Mouse (Mus musculus) adrenal gland, postnatal 25 days (tissue): ENCODE data around the gene Tomm40l. TPM values are rescaled to one million over a fixed set of nuclear protein-coding genes. Genes with fewer than 3 reads are reported as not detected.

ENCODE experiments used
- DNase-seq: peaks from one replicate; pipeline ENCODE4 v3.0.0; 2021; ENCODE audit warnings: mixed read lengths
- long read RNA-seq: library from polyadenylated mRNA; stranded (forward); transcript quantifications from one replicate; pipeline ENCODE4 v2.0.0, GENCODE M21; 2021
- total RNA-seq: library from RNA; stranded (reverse); gene quantifications from 2 replicates; pipeline ENCODE4 v1.2.3, GENCODE M21; 2021

The Tomm40l gene
- 32.9 and 43.7 TPM in 2 replicates for total RNA-seq
- long read RNA-seq, full-length matches to known transcripts = 30 of 44 reads
- long read RNA-seq, partial matches to known transcripts = 1 of 44 reads
- long read RNA-seq, other reads (novel, unspliced or antisense) = 13 of 44 reads

DNA sequence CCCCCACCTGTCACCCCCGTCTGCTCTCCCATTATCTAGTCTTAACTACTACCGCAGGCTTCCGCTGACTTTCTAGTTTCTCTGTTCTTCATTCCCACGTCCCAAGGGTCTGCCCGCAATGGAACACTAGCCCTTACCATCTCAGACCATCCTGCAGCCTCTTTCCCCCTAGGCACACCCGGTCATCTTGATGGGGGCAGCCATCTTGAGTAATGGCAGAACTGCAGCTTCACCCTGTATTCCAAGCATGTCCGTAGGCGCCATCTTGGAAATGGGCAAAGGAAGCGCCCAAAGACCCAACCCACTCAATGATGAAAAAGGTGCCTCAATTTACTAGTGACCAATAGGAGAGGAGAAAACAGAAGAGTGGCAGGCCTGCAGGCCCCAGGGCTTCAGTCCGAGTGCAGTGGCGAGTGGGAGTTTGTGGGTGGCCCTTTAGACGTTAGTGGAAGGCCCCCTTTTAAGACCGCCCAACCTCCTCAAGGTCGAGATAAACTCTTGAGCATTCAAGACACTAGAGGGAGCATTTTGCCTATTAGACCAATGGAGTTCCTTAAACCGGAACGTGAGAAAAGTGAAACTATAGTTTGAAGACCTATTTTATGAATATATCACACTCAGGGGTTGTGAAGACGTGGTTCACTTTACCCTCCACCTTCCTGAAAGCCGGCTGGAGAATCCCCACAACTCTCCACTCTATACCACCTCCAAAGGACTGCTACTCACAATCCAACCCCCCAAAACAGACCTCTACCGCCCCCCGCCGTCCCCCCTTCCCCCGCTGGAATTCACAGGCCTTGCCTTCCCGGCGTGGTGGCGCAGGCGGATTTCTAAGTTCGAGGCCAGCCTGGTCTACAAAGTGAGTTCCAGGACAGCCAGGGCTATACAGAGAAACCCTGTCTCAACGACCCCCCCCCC is at the start of gene Tomm40l:
Gene Tomm40l, minus strand, starts transcription at position 277 of the 918 bp plus-strand sequence.
- DNase-seq = peak; percentile 82

- DNase-seq = no peak
These were observed 49.8 kb upstream of the Tomm40l start for GRCm38 (mm10) chr1:171272086-171272485.

- no peak for DNase-seq
These were observed 49.3 kb upstream of the Tomm40l start for GRCm38 (mm10) chr1:171271622-171272021.

DNA sequence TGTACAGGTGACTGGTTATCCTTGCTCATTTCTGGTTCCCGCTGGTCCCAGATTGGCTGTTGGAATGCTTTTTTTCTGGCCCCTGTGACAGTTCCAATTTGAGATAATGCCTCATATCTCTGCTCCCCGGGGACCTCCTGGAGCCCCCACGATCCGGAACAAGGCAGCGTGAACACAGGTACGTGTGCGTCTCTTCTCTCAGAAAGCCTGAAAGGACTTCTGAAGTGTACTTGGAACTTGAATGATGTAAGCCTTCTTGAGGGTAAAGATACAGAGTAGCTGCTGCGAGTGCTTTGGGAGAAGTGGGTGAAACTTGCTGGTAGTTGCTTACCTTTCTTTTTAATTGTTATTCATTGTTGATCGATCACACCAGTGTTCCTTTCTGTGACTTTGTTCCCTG is 48.9 kb upstream of the Tomm40l start:
- DNase-seq = no peak

DNA sequence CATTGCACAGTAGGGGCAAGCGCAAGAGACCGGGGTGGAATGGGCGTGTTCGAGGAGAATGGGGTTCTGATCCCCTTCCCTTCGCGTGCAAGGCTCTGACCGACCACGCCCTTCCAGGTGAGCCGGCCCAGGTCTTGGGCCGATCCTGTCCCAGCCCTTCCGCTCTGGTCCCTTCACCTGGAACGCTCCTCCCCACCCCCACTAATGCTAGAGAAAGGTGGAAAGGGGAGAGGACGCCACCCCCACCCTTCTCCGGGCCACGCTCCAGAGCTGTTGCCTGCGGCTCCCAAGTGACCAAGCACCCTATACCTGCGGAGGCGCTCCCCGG is 48.2 kb upstream of the Tomm40l start:
- DNase-seq = no peak

GRCm38 (mm10) chr1:171269848-171270572 is 47.7 kb upstream of the Tomm40l start, which contains the start of gene B4galt3:
Gene B4galt3, plus strand, starts transcription at chr1:171270328.
- peak; percentile 98 for DNase-seq

- no peak for DNase-seq
These were observed 46.0 kb upstream of the Tomm40l start for GRCm38 (mm10) chr1:171268341-171268740.

- no peak for DNase-seq
These were observed 43.8 kb upstream of the Tomm40l start for GRCm38 (mm10) chr1:171265971-171266744.

- DNase-seq = no peak
These were observed 41.5 kb upstream of the Tomm40l start for GRCm38 (mm10) chr1:171263666-171264461.

GRCm38 (mm10) chr1:171263185-171263611 is 40.9 kb upstream of the Tomm40l start:
- no peak for DNase-seq

DNA sequence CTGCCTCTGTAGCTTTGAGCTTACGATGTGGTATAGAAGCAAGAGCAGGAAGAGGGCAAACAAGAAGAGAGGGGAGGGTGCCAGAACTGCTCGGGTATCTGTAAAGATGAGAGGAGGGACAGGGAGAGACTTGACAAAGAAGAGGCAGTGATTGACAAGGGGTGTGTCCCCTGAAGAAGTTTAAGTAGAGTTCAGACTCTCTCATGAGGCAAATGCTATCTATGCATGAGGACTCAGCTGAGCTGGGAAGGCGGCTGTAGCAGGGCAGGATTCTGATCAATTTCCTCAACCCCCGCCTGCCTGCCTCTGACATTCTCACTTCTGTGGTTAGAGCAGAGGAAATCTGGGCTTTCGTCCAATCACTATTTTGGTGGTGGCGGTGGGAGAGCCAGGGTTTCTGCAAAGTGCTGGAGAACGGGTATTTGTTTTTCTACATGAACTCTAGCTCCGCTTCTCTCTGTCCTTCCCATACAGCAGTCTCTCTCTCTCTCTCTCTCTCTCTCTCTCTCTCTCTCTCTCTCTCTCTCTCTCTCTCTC is 40.3 kb upstream of the Tomm40l start:
- no peak for DNase-seq

GRCm38 (mm10) chr1:171260316-171260715 is 38.0 kb upstream of the Tomm40l start:
- DNase-seq = no peak

- no peak for DNase-seq
These were observed 36.6 kb upstream of the Tomm40l start for GRCm38 (mm10) chr1:171258921-171259320.

DNA sequence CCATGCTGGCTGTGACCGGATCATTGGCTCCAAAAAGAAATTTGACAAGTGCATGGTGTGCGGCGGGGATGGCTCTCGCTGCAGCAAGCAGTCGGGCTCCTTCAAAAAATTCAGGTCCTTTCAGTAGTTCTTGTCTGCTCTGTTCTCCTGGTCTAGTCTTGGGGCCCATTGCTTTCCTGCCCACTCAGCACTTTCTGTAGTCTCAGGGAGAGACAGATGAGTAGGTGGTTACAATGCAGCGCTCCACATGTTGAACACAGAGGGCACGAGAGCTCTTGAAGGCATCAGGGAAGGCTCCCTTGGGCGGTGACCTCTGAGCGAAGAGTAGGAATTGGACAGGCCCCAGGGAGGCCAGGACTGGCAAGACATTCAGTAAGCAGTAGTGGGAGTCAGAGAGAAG is 35.5 kb upstream of the Tomm40l start:
- no peak for DNase-seq

DNA sequence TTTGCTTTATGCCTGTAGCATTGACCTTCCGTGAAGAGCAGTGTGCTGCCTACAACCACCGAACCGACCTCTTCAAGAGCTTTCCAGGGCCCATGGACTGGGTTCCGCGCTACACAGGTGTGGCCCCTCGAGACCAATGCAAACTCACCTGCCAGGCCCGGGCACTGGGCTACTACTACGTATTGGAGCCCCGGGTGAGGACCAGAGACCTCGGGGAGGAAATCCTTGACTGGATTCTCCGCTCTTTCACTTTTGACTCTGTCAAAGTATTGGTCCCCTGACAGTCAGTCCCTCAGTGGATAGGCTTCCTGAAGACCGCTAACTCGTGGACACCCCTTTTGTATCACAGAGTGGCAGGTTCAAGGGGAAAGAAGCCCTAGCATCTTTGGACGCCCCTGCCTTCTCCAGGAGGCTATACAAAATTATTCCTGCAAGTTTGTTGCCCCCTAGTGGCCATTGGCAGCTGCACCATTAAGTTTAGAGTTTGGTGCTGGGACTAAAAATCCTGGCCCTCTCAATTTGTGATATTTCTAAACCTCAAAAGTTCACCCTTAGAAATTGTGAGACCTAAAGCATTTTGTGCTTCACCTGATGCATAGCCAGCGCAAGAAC is 34.7 kb upstream of the Tomm40l start:
- DNase-seq = peak; percentile 52

DNA sequence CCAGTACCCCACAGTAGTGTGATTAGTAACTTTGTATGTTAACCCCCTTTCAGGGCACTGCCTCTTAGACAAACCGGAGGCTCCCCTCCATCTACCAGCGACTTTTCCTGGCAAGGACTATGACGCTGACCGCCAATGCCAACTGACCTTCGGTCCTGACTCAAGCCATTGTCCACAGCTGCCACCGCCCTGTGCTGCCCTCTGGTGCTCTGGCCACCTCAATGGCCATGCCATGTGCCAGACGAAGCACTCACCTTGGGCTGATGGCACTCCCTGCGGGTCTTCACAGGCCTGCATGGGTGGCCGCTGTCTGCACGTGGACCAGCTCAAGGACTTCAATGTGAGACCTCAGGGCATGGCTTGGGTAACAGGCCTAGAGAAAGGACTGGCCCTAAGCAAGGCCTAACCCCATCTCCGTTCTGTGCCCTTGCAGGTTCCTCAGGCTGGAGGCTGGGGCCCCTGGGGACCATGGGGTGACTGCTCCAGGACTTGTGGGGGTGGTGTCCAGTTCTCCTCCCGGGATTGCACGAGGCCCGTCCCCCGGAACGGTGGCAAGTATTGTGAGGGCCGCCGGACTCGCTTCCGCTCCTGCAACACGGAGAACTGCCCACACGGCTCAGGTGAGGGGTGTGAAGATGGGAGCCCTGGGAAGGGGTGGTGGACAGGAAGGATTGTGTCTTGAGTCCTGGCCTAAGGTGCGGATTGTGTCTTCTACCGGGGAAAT is 33.9 kb upstream of the Tomm40l start:
- peak; percentile 66 for DNase-seq

DNA sequence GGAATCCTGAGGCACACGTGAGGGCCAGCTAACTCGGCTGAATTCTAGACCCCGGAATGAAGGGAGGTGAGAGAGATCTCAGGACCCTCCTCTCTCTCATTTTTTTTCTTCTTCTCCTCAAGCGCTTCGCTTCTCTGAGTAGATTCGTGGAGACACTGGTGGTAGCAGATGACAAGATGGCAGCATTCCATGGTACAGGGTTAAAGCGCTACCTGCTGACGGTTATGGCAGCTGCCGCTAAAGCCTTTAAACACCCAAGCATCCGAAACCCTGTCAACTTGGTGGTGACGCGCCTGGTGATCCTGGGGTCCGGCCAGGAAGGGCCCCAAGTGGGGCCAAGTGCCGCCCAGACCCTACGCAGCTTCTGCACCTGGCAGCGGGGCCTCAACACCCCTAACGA is 30.1 kb upstream of the Tomm40l start:
- no peak for DNase-seq

GRCm38 (mm10) chr1:171251594-171252324 is 29.4 kb upstream of the Tomm40l start:
- no peak for DNase-seq
